Mouse (Mus musculus): ENCODE results near the gene Rgl1. TPM values are rescaled to one million over a fixed set of nuclear protein-coding genes. Genes with fewer than 3 reads are reported as not detected.

Gene Rgl1
- total RNA-seq, 1 experiment: 1.3 TPM

DNA sequence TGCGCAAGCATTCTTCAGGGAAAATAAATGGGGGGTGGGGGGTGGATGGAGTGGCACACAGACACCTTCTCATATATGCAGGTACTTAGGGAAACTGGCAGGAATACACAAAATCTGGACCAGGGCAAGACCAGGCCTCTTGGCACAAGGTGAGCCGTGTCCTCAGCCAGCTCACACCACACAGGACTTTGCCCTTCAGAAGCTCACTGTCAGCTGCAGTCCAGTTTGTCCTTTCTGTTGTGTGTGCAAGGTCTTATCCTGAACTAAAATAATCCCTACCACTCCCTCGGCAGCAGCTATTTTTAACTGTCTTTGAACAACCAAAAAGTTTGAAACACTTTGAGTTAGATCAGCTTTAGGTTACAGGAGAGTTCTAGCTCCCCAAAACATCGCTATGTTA, 227.3 kb downstream of the Rgl1 start:
- Histone ChIP-seq H3K4me1 (ENCODE audit: control insufficient read depth in 2 of 2, insufficient read depth in 2 of 2, low read length in 2 of 2, poor library complexity in 1 of 2) (peaks cover 0 to 2% of the 10 kb centered on the region in 2 experiments; a peak in 1 of 4 replicates), H3K27ac (ENCODE audit: insufficient read depth, low read depth, low read length, poor library complexity, severe bottlenecking) (no peak overlapping the region), H3K4me3 (ENCODE audit: insufficient read depth in 1 of 2, low read depth in 1 of 2, low read length in 2 of 2, poor library complexity in 1 of 2, severe bottlenecking in 1 of 2) (no peak overlapping the region), H3K9ac (ENCODE audit: insufficient read depth, low read depth, low read length, poor library complexity, severe bottlenecking) (no peak overlapping the region), H3K9me3 (ENCODE audit: control insufficient read depth, insufficient read depth, low read depth, low read length) (no peaks in the 10 kb centered on the region), H3K36me3 (ENCODE audit: control insufficient read depth, insufficient read depth, low read length, poor library complexity, severe bottlenecking) (no peaks in the 10 kb centered on the region)
- in situ Hi-C loops (cut with MboI; ENCODE audit: low sequenced_read_pairs in 2 of 2, unreplicated experiment in 2 of 2): loop anchor here in 1 of 2 experiments (25.0 kb wide), 1 partner anchor 198 kb away; no protein-coding TSS in a partner anchor
- DNase-seq (ENCODE audit: low read depth, low spot score): no peak
- no peak for TF ChIP-seq ZNF384 (IDR thresholded peaks at IDR 0.05; ENCODE audit: low read depth, low read length)
- no peak for TF ChIP-seq MAFK (IDR thresholded peaks at IDR 0.05; ENCODE audit: insufficient read depth, low read depth, low read length)
- TF ChIP-seq ZC3H11A (IDR thresholded peaks at IDR 0.05; ENCODE audit: borderline replicate concordance, low read depth, low read length): no peak
- no peak for TF ChIP-seq CHD2 (IDR thresholded peaks at IDR 0.05; ENCODE audit: low read depth, low read length)
- no peak for TF ChIP-seq HCFC1 (IDR thresholded peaks at IDR 0.05; ENCODE audit: borderline replicate concordance, insufficient read depth, low read length)

DNA sequence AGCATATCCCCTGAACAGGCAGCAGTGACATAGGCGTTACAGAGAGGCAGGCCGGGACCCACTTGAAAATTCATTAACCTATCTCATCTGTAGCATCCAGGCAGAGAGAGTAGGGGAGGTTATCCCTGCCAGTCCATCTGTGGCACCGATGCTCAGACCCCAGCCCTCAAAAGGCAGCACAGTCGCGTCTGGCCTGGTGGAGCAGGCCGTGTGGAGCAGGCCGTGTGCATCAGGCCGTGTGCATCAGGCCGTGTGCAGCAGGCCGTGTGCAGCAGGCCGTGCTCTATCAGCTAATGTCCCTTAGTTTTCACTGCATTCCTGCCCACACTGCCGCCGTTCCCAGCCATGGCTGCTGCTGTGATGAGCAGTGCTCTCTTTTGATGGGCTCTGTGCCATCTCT, 229.0 kb downstream of the Rgl1 start:
- no peak for DNase-seq (ENCODE audit: low read depth, low spot score)
- no peak overlapping the region for H3K27ac ChIP-seq (ENCODE audit: insufficient read depth, low read depth, low read length, poor library complexity, severe bottlenecking)
- no peak overlapping the region for H3K4me3 ChIP-seq (ENCODE audit: insufficient read depth in 1 of 2, low read depth in 1 of 2, low read length in 2 of 2, poor library complexity in 1 of 2, severe bottlenecking in 1 of 2)
- in situ Hi-C loops (cut with MboI; ENCODE audit: low sequenced_read_pairs in 2 of 2, unreplicated experiment in 2 of 2): loop anchor here in 1 of 2 experiments (25.0 kb wide), 1 partner anchor 200 kb away; no protein-coding TSS in a partner anchor
- TF ChIP-seq CHD2 (IDR thresholded peaks at IDR 0.05; ENCODE audit: low read depth, low read length) (no peak), HCFC1 (IDR thresholded peaks at IDR 0.05; ENCODE audit: borderline replicate concordance, insufficient read depth, low read length) (no peak)
- H3K36me3 ChIP-seq (ENCODE audit: control insufficient read depth, insufficient read depth, low read length, poor library complexity, severe bottlenecking): no peaks in the 10 kb centered on the region
- H3K4me1 ChIP-seq (ENCODE audit: control insufficient read depth in 2 of 2, insufficient read depth in 2 of 2, low read length in 2 of 2, poor library complexity in 1 of 2): peaks cover 0 to 2% of the 10 kb centered on the region in 2 experiments; a peak in 1 of 4 replicates
- no peak overlapping the region for H3K9ac ChIP-seq (ENCODE audit: insufficient read depth, low read depth, low read length, poor library complexity, severe bottlenecking)
- H3K9me3 ChIP-seq (ENCODE audit: control insufficient read depth, insufficient read depth, low read depth, low read length): no peaks in the 10 kb centered on the region

DNA sequence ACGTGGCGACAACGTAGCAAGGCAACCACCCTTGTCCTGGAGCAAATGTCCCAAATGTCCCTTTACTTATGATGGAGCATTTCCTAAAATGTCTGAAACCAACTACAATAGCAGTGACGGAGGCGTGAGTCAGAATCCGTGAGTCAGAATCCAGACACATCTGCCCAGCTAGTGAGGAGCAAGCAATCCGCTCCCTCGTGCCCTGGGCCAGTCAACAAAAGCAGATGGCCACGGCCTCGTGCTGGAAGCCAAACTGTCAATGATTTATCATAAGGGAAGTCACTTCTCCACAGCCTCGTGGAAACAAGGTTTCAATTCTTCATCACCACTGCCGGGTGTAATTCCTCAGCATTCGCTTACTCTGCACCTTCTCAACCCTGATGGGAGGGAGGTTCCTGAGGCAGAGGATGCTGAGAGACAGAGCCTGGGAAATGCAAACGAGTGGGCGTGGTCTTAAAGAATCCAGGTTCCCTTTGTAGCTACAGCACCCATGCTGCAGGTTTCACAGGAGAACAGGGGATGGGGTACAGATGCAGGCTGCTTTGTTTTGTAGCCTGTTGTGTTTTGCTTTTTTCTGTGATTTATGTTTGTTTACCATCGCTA, 229.6 kb downstream of the Rgl1 start:
- Histone ChIP-seq H3K4me1 (ENCODE audit: control insufficient read depth in 2 of 2, insufficient read depth in 2 of 2, low read length in 2 of 2, poor library complexity in 1 of 2) (peaks cover 0 to 4% of the 10 kb centered on the region in 2 experiments; a peak in 1 of 4 replicates), H3K27ac (ENCODE audit: insufficient read depth, low read depth, low read length, poor library complexity, severe bottlenecking) (no peak overlapping the region), H3K9me3 (ENCODE audit: control insufficient read depth, insufficient read depth, low read depth, low read length) (no peaks in the 10 kb centered on the region), H3K4me3 (ENCODE audit: insufficient read depth in 1 of 2, low read depth in 1 of 2, low read length in 2 of 2, poor library complexity in 1 of 2, severe bottlenecking in 1 of 2) (no peak overlapping the region), H3K36me3 (ENCODE audit: control insufficient read depth, insufficient read depth, low read length, poor library complexity, severe bottlenecking) (no peaks in the 10 kb centered on the region), H3K9ac (ENCODE audit: insufficient read depth, low read depth, low read length, poor library complexity, severe bottlenecking) (no peak overlapping the region)
- DNase-seq (ENCODE audit: low read depth, low spot score): peak; percentile 48
- TF ChIP-seq HCFC1 (IDR thresholded peaks at IDR 0.05; ENCODE audit: borderline replicate concordance, insufficient read depth, low read length) (no peak), ZNF384 (IDR thresholded peaks at IDR 0.05; ENCODE audit: low read depth, low read length) (no peak), ZC3H11A (IDR thresholded peaks at IDR 0.05; ENCODE audit: borderline replicate concordance, low read depth, low read length) (no peak), CHD2 (IDR thresholded peaks at IDR 0.05; ENCODE audit: low read depth, low read length) (no peak), MAFK (IDR thresholded peaks at IDR 0.05; ENCODE audit: insufficient read depth, low read depth, low read length) (no peak)
- in situ Hi-C loops (cut with MboI; ENCODE audit: low sequenced_read_pairs in 2 of 2, unreplicated experiment in 2 of 2): loop anchor here in 1 of 2 experiments (25.0 kb wide), 1 partner anchor 201 kb away; no protein-coding TSS in a partner anchor

DNA sequence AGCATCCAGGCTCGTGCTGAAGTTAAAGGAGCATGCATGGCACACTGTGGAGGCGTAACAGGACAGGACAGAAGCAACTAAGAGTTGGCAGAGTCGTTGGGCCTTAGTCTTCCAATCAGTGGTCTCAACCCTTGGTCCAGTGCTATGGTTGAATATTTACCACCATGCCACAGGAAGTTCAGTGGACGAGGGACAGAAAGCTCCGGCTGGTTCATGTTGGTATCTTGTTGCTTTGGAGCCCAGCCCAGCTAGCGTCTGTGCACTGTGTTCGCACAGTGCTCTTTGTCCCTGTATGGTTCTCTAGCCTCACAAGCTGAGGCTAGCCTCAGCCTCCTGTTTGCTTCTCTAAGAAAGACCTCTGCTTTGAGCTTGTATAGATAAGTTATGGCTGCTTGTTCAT, 231.6 kb downstream of the Rgl1 start:
- DNase-seq (ENCODE audit: low read depth, low spot score): no peak
- Histone ChIP-seq H3K9ac (ENCODE audit: insufficient read depth, low read depth, low read length, poor library complexity, severe bottlenecking) (no peak overlapping the region), H3K36me3 (ENCODE audit: control insufficient read depth, insufficient read depth, low read length, poor library complexity, severe bottlenecking) (no peaks in the 10 kb centered on the region), H3K4me3 (ENCODE audit: insufficient read depth in 1 of 2, low read depth in 1 of 2, low read length in 2 of 2, poor library complexity in 1 of 2, severe bottlenecking in 1 of 2) (no peak overlapping the region), H3K4me1 (ENCODE audit: control insufficient read depth in 2 of 2, insufficient read depth in 2 of 2, low read length in 2 of 2, poor library complexity in 1 of 2) (peaks cover 0 to 6% of the 10 kb centered on the region in 2 experiments; a peak in 1 of 4 replicates), H3K9me3 (ENCODE audit: control insufficient read depth, insufficient read depth, low read depth, low read length) (no peaks in the 10 kb centered on the region), H3K27ac (ENCODE audit: insufficient read depth, low read depth, low read length, poor library complexity, severe bottlenecking) (no peak overlapping the region)
- TF ChIP-seq MAFK (IDR thresholded peaks at IDR 0.05; ENCODE audit: insufficient read depth, low read depth, low read length) (no peak), ZC3H11A (IDR thresholded peaks at IDR 0.05; ENCODE audit: borderline replicate concordance, low read depth, low read length) (no peak), HCFC1 (IDR thresholded peaks at IDR 0.05; ENCODE audit: borderline replicate concordance, insufficient read depth, low read length) (no peak), CHD2 (IDR thresholded peaks at IDR 0.05; ENCODE audit: low read depth, low read length) (no peak), ZNF384 (IDR thresholded peaks at IDR 0.05; ENCODE audit: low read depth, low read length) (no peak)
- in situ Hi-C loops (cut with MboI; ENCODE audit: low sequenced_read_pairs in 2 of 2, unreplicated experiment in 2 of 2): loop anchor here in 1 of 2 experiments (25.0 kb wide), 1 partner anchor 203 kb away; no protein-coding TSS in a partner anchor

All from ES-E14 (cell line).